Mouse (Mus musculus): Measurements from ENCODE around the gene Atat1. TPM values are rescaled to one million over a fixed set of nuclear protein-coding genes. Genes with fewer than 3 reads are reported as not detected.
A peak's percentile ranks its signal among the peaks of the same experiment; 100 is the strongest.

The Atat1 gene
- polyA plus RNA-seq, 1 experiment: 80.2 TPM

DNA sequence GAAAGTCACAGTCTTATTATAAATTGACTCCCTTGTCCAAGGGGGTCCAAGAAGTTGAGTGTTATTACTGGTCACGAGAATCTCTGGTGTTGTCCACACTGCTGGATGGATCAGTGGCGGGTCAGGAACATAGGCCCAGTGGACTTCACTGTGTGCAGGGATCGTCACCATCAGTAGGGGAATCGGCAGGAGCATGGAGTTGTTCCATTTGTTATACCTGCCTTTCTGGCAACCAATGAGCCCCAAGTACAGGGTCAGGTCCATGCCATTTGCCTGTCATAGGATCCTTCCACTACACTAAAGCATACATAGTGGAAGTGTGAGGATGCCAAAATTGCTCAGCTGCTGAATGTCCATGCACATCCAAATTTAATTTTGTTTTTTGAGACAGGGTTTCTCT is 22.7 kb upstream of the Atat1 start:
- H3K4me1 ChIP-seq (ENCODE audit: control insufficient read depth, insufficient read depth, low read length): no peaks in the 10 kb centered on the region
- WGBS: 74% methylated on average over 4 of the region's 4 CpGs
- H3K4me3 ChIP-seq (replicated peaks; ENCODE audit: insufficient read depth, low read depth, low read length): no peak overlapping the region
- no peak for TF ChIP-seq POLR2A (IDR thresholded peaks at IDR 0.05; ENCODE audit: borderline replicate concordance, insufficient read depth, low read length)
- TF ChIP-seq CTCF (IDR thresholded peaks at IDR 0.05; ENCODE audit: borderline replicate concordance, insufficient read depth, low read depth, low read length): no peak
- DNase-seq: no peak
- no peak overlapping the region for H3K27ac ChIP-seq (ENCODE audit: insufficient read depth, low read length)
- no peaks in the 10 kb centered on the region for H3K27me3 ChIP-seq (ENCODE audit: control insufficient read depth, insufficient read depth, low read length)

DNA sequence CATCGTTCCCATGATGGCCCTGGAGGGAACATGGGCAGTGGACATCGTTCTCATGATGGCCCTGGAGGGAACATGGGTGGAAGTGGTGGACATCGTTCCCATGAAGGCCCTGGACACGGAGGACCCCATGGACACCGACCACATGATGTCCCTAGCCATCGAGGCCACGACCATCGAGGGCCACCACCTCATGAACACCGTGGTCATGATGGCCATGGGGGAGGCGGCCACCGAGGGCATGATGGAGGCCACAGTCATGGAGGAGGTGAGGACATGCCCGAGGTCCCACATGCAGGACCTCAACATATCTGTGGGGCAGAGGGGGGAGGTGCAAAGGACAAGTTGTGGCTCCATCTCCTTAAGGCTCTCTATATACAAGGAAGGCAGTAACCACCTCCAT is 20.8 kb upstream of the Atat1 start:
- H3K27me3 ChIP-seq (ENCODE audit: control insufficient read depth, insufficient read depth, low read length): no peaks in the 10 kb centered on the region
- TF ChIP-seq CTCF (IDR thresholded peaks at IDR 0.05; ENCODE audit: borderline replicate concordance, insufficient read depth, low read depth, low read length) (no peak), POLR2A (IDR thresholded peaks at IDR 0.05; ENCODE audit: borderline replicate concordance, insufficient read depth, low read length) (no peak)
- DNase-seq: peak in 1 of 2 experiments; percentile 8
- H3K4me3 ChIP-seq (replicated peaks; ENCODE audit: insufficient read depth, low read depth, low read length): no peak overlapping the region
- 95% methylated on average over 12 of the region's 12 CpGs for WGBS
- no peaks in the 10 kb centered on the region for H3K4me1 ChIP-seq (ENCODE audit: control insufficient read depth, insufficient read depth, low read length)
- no peak overlapping the region for H3K27ac ChIP-seq (ENCODE audit: insufficient read depth, low read length)

DNA sequence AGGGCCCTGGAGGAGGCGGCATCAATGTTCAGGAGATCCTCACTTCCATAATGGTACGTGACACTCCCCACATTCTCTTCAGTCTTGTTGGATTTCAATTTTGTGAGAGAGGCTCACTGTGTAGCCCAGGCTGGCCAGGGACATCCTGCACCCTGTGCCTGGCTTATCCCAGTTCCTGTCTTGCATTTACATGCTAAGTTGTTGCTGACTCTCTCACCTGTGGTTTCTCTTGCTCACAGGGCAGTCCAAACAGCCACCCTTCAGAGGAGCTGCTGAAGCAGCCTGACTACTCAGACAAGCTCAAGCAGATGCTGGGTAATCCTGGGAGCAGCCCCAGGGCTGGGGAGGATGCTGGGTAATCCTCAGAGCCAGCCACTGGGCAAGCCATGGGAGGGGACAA is 19.7 kb upstream of the Atat1 start:
- Histone ChIP-seq H3K4me1 (ENCODE audit: control insufficient read depth, insufficient read depth, low read length) (no peaks in the 10 kb centered on the region), H3K4me3 (replicated peaks; ENCODE audit: insufficient read depth, low read depth, low read length) (no peak overlapping the region), H3K27me3 (ENCODE audit: control insufficient read depth, insufficient read depth, low read length) (no peaks in the 10 kb centered on the region), H3K27ac (ENCODE audit: insufficient read depth, low read length) (no peak overlapping the region)
- peak in 1 of 2 experiments; percentile 4 for DNase-seq
- 95% methylated on average over 2 of the region's 2 CpGs for WGBS
- TF ChIP-seq CTCF (IDR thresholded peaks at IDR 0.05; ENCODE audit: borderline replicate concordance, insufficient read depth, low read depth, low read length) (no peak), POLR2A (IDR thresholded peaks at IDR 0.05; ENCODE audit: borderline replicate concordance, insufficient read depth, low read length) (no peak)

DNA sequence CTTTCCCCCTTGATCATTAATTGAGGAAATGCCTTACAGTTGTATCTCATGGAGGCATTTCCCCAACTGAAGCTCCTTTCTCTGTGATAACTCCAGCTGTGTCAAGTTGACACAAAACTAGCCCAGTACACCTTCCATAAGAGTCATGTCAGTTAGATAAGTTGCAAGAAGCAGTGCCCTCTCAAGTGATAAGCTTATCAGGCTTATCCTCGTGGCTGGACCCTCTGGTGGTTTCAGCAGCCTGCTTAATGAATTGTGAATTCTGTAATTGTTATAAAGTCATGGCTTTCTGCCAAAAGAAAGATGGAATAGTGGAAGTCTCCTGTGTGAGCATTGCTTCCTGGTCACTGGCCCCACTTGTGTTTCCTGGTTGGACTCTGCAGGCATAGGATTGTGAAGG is 17.6 kb upstream of the Atat1 start:
- WGBS: 28% methylated on average over 1 of the region's 1 CpGs
- peaks cover 4% of the 10 kb centered on the region; the same call in 1 of the 2 replicates for H3K4me1 ChIP-seq (ENCODE audit: control insufficient read depth, insufficient read depth, low read length)
- no peak overlapping the region for H3K27ac ChIP-seq (ENCODE audit: insufficient read depth, low read length)
- TF ChIP-seq CTCF (IDR thresholded peaks at IDR 0.05; ENCODE audit: borderline replicate concordance, insufficient read depth, low read depth, low read length) (no peak), POLR2A (IDR thresholded peaks at IDR 0.05; ENCODE audit: borderline replicate concordance, insufficient read depth, low read length) (no peak)
- H3K4me3 ChIP-seq (replicated peaks; ENCODE audit: insufficient read depth, low read depth, low read length): no peak overlapping the region
- DNase-seq: no peak
- no peaks in the 10 kb centered on the region for H3K27me3 ChIP-seq (ENCODE audit: control insufficient read depth, insufficient read depth, low read length)

DNA sequence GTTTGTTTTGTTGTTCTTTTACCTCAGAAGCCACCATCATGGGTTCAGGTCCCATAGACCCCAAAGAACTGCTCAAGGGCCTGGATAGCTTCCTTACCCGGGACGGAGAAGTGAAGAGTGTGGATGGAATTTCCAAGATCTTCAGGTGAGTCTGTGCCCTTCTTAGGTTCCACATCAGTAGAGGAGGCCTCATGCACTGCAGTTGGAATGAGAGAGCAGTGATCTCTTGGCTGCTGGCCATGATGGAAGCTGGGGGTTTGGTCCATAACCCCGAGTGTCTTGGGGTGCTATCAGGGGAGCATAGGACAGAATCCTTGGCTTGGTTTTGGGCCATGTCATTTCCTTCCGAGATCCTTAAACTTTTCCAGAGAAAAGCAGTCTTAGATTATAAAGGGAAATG is 13.4 kb upstream of the Atat1 start:
- TF ChIP-seq POLR2A (IDR thresholded peaks at IDR 0.05; ENCODE audit: borderline replicate concordance, insufficient read depth, low read length) (no peak), CTCF (IDR thresholded peaks at IDR 0.05; ENCODE audit: borderline replicate concordance, insufficient read depth, low read depth, low read length) (no peak)
- 74% methylated on average over 4 of the region's 4 CpGs for WGBS
- Histone ChIP-seq H3K4me1 (ENCODE audit: control insufficient read depth, insufficient read depth, low read length) (peaks cover 4% of the 10 kb centered on the region; the same call in 1 of the 2 replicates), H3K4me3 (replicated peaks; ENCODE audit: insufficient read depth, low read depth, low read length) (no peak overlapping the region), H3K27ac (ENCODE audit: insufficient read depth, low read length) (no peak overlapping the region), H3K27me3 (ENCODE audit: control insufficient read depth, insufficient read depth, low read length) (no peaks in the 10 kb centered on the region)
- no peak for DNase-seq

DNA sequence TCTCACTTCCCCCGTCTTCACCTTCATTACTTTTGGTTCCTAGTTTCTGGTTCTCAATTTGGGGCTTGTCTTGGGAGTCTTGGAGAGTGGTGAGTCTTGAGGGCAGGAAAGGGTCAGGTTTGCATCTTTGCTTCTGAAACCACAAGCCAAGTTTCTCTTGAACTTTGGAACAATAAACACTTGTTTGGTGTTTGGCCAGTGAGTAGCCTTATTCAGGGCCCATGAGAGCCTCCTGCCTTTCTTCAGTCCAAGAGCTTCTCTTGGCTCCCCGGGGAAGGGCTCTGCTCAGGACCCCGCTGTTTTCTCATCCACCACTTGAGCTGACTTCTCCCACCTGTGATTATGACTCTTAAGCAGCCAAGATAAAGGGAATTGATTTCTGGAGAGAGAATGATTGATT is 12.7 kb upstream of the Atat1 start:
- 81% methylated on average over 3 of the region's 3 CpGs for WGBS
- Histone ChIP-seq H3K27ac (ENCODE audit: insufficient read depth, low read length) (no peak overlapping the region), H3K27me3 (ENCODE audit: control insufficient read depth, insufficient read depth, low read length) (no peaks in the 10 kb centered on the region), H3K4me1 (ENCODE audit: control insufficient read depth, insufficient read depth, low read length) (peaks cover 4% of the 10 kb centered on the region; the same call in 1 of the 2 replicates), H3K4me3 (replicated peaks; ENCODE audit: insufficient read depth, low read depth, low read length) (no peak overlapping the region)
- no peak for TF ChIP-seq POLR2A (IDR thresholded peaks at IDR 0.05; ENCODE audit: borderline replicate concordance, insufficient read depth, low read length)
- no peak for TF ChIP-seq CTCF (IDR thresholded peaks at IDR 0.05; ENCODE audit: borderline replicate concordance, insufficient read depth, low read depth, low read length)
- no peak for DNase-seq

DNA sequence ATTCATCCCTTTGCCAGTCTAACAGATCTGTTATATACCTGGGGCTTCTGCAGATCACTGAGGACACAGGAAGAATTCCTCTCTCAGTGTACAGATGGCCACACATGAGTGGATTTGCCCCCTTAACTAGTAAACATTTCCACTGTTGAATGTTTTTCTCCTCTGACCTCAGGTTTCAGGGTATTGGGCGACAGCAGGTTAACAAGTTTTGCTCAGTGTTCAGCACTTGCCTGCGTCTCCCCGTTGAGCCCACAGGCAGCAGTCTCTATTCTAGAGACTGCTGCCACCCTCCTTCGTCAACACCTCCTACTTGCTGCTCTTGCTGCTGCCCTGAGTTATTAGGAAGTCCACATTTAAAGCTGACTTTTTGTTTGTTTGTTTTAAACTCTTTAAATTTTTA is 11.8 kb upstream of the Atat1 start:
- 83% methylated on average over 4 of the region's 4 CpGs for WGBS
- no peak for DNase-seq

DNA sequence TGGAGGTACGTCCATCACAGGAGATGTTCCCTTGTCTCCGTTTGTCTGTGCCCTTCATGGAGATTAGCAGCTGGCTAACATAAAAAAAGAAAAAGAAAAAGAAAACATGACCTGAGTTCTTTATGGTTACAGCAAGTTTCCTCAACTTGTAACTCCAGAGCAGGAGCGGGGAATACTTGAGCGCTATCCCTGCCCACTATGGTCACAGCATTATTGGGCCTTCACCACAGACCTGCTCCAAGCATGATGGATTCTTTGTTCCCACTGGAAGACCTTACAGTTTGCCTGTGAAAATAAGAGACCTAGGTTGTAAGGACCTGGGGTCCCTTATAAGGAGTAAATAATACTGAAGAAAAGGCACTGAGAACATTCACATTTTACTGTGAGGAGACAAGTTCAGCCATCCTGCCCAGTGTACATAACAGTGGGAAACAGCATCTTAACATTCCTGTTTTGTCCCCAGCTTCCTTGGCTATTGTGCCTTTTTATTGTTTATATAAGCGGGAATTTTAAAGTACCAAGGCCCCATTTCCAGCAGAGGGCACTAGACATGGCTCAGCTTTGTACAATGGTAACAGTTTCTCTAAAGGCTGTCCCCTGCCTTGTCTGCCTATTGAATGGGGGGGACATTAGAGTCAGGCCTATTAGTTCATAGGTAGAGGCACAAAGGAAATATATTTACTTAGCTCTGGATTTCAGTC is 11.1 kb upstream of the Atat1 start:
- H3K27ac ChIP-seq (ENCODE audit: insufficient read depth, low read length): no peak overlapping the region; the same call in 1 of the 2 replicates
- H3K4me1 ChIP-seq (ENCODE audit: control insufficient read depth, insufficient read depth, low read length): peaks cover 4% of the 10 kb centered on the region; the same call in 1 of the 2 replicates
- peak in 1 of 2 experiments; percentile 49 for DNase-seq
- no peak overlapping the region for H3K4me3 ChIP-seq (replicated peaks; ENCODE audit: insufficient read depth, low read depth, low read length)
- no peaks in the 10 kb centered on the region for H3K27me3 ChIP-seq (ENCODE audit: control insufficient read depth, insufficient read depth, low read length)
- TF ChIP-seq POLR2A (IDR thresholded peaks at IDR 0.05; ENCODE audit: borderline replicate concordance, insufficient read depth, low read length) (no peak), CTCF (IDR thresholded peaks at IDR 0.05; ENCODE audit: borderline replicate concordance, insufficient read depth, low read depth, low read length) (no peak)
- 64% methylated on average over 5 of the region's 5 CpGs for WGBS

More for the DNA sequence above, 11.8 kb upstream of the Atat1 start:
- Histone ChIP-seq H3K27ac (ENCODE audit: insufficient read depth, low read length) (no peak overlapping the region), H3K4me3 (replicated peaks; ENCODE audit: insufficient read depth, low read depth, low read length) (no peak overlapping the region), H3K4me1 (ENCODE audit: control insufficient read depth, insufficient read depth, low read length) (peaks cover 4% of the 10 kb centered on the region; the same call in 1 of the 2 replicates), H3K27me3 (ENCODE audit: control insufficient read depth, insufficient read depth, low read length) (no peaks in the 10 kb centered on the region)
- TF ChIP-seq POLR2A (IDR thresholded peaks at IDR 0.05; ENCODE audit: borderline replicate concordance, insufficient read depth, low read length): no peak
- TF ChIP-seq CTCF (IDR thresholded peaks at IDR 0.05; ENCODE audit: borderline replicate concordance, insufficient read depth, low read depth, low read length): no peak

Measured in cerebellum, adult 2 months (tissue).